Mouse (Mus musculus): Measurements from ENCODE around the gene Tex29. TPM values are rescaled to one million over a fixed set of nuclear protein-coding genes. Genes with fewer than 3 reads are reported as not detected.

Tex29 gene
- total RNA-seq, 1 experiment: not detected

GRCm38 (mm10) chr8:11815206-11815605, 25.1 kb upstream of the Tex29 start:
- Histone ChIP-seq H3K27ac (ENCODE audit: insufficient read depth, low read depth, low read length, poor library complexity, severe bottlenecking) (no peak overlapping the region), H3K36me3 (ENCODE audit: control insufficient read depth, insufficient read depth, low read length, poor library complexity, severe bottlenecking) (peaks cover 54% of the 10 kb centered on the region), H3K9me3 (ENCODE audit: control insufficient read depth, insufficient read depth, low read depth, low read length) (no peaks in the 10 kb centered on the region), H3K9ac (ENCODE audit: insufficient read depth, low read depth, low read length, poor library complexity, severe bottlenecking) (no peak overlapping the region), H3K4me1 (ENCODE audit: control insufficient read depth in 2 of 2, insufficient read depth in 2 of 2, low read length in 2 of 2, poor library complexity in 1 of 2) (no peaks in the 10 kb centered on the region), H3K4me3 (ENCODE audit: insufficient read depth in 1 of 2, low read depth in 1 of 2, low read length in 2 of 2, poor library complexity in 1 of 2, severe bottlenecking in 1 of 2) (no peak overlapping the region)
- DNase-seq (ENCODE audit: low read depth, low spot score): no peak
- TF ChIP-seq MAFK (IDR thresholded peaks at IDR 0.05; ENCODE audit: insufficient read depth, low read depth, low read length) (no peak), CHD2 (IDR thresholded peaks at IDR 0.05; ENCODE audit: low read depth, low read length) (no peak), HCFC1 (IDR thresholded peaks at IDR 0.05; ENCODE audit: borderline replicate concordance, insufficient read depth, low read length) (no peak), ZC3H11A (IDR thresholded peaks at IDR 0.05; ENCODE audit: borderline replicate concordance, low read depth, low read length) (no peak), ZNF384 (IDR thresholded peaks at IDR 0.05; ENCODE audit: low read depth, low read length) (no peak)
- in situ Hi-C loops (cut with MboI; ENCODE audit: low sequenced_read_pairs in 2 of 2, unreplicated experiment in 2 of 2): no loop called here

DNA sequence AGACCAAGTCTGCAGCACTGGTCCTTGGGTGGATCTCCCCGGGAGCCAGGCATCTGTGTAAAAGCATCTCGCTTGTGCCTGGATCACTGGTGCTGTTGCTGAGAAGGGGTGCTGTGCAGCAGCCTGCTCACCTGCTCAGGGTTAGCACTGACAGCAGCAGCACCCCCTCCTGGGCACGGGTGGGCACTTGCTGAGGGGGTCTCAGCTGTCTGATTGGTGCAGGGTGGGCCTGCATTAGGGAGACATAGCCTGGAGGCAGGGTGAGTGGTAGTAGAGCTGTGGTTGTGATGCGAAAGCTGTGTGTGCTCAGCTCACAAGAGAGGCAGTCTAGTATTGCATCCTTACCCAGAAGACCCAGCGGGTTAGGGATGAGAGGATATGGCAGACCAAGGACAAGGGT, 20.1 kb upstream of the Tex29 start:
- Histone ChIP-seq H3K9me3 (ENCODE audit: control insufficient read depth, insufficient read depth, low read depth, low read length) (no peaks in the 10 kb centered on the region), H3K4me3 (ENCODE audit: insufficient read depth in 1 of 2, low read depth in 1 of 2, low read length in 2 of 2, poor library complexity in 1 of 2, severe bottlenecking in 1 of 2) (no peak overlapping the region), H3K9ac (ENCODE audit: insufficient read depth, low read depth, low read length, poor library complexity, severe bottlenecking) (no peak overlapping the region), H3K36me3 (ENCODE audit: control insufficient read depth, insufficient read depth, low read length, poor library complexity, severe bottlenecking) (peaks cover 63% of the 10 kb centered on the region), H3K27ac (ENCODE audit: insufficient read depth, low read depth, low read length, poor library complexity, severe bottlenecking) (no peak overlapping the region), H3K4me1 (ENCODE audit: control insufficient read depth in 2 of 2, insufficient read depth in 2 of 2, low read length in 2 of 2, poor library complexity in 1 of 2) (no peaks in the 10 kb centered on the region)
- DNase-seq (ENCODE audit: low read depth, low spot score): no peak
- TF ChIP-seq CHD2 (IDR thresholded peaks at IDR 0.05; ENCODE audit: low read depth, low read length) (no peak), HCFC1 (IDR thresholded peaks at IDR 0.05; ENCODE audit: borderline replicate concordance, insufficient read depth, low read length) (no peak), ZC3H11A (IDR thresholded peaks at IDR 0.05; ENCODE audit: borderline replicate concordance, low read depth, low read length) (no peak), MAFK (IDR thresholded peaks at IDR 0.05; ENCODE audit: insufficient read depth, low read depth, low read length) (no peak), ZNF384 (IDR thresholded peaks at IDR 0.05; ENCODE audit: low read depth, low read length) (no peak)
- in situ Hi-C loops (cut with MboI; ENCODE audit: low sequenced_read_pairs in 2 of 2, unreplicated experiment in 2 of 2): no loop called here

DNA sequence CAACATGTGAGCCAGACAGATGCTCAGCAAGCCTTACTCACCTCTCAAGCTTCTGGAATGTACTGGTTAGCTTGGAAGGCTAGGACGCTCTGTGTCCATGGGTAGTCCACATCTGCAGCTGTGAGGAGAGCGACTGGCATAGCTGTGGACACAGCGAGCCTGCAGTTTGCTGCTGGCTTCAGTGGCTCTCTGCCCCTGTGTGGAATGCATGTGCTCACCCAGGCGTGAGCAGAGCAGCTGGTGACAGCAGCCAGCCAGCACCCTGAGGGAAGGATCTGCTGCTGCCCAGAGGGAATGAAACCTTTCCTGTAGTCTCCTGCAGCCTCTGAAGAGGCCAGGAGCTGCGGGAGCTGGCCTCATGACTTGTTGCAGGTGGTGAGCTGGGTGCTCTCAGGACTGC, 19.7 kb upstream of the Tex29 start:
- Histone ChIP-seq H3K36me3 (ENCODE audit: control insufficient read depth, insufficient read depth, low read length, poor library complexity, severe bottlenecking) (peaks cover 62% of the 10 kb centered on the region), H3K9me3 (ENCODE audit: control insufficient read depth, insufficient read depth, low read depth, low read length) (no peaks in the 10 kb centered on the region), H3K27ac (ENCODE audit: insufficient read depth, low read depth, low read length, poor library complexity, severe bottlenecking) (no peak overlapping the region), H3K9ac (ENCODE audit: insufficient read depth, low read depth, low read length, poor library complexity, severe bottlenecking) (no peak overlapping the region), H3K4me1 (ENCODE audit: control insufficient read depth in 2 of 2, insufficient read depth in 2 of 2, low read length in 2 of 2, poor library complexity in 1 of 2) (no peaks in the 10 kb centered on the region), H3K4me3 (ENCODE audit: insufficient read depth in 1 of 2, low read depth in 1 of 2, low read length in 2 of 2, poor library complexity in 1 of 2, severe bottlenecking in 1 of 2) (no peak overlapping the region)
- no peak for DNase-seq (ENCODE audit: low read depth, low spot score)
- in situ Hi-C loops (cut with MboI; ENCODE audit: low sequenced_read_pairs in 2 of 2, unreplicated experiment in 2 of 2): no loop called here
- TF ChIP-seq CHD2 (IDR thresholded peaks at IDR 0.05; ENCODE audit: low read depth, low read length): no peak
- TF ChIP-seq HCFC1 (IDR thresholded peaks at IDR 0.05; ENCODE audit: borderline replicate concordance, insufficient read depth, low read length): no peak
- TF ChIP-seq ZNF384 (IDR thresholded peaks at IDR 0.05; ENCODE audit: low read depth, low read length): no peak
- TF ChIP-seq MAFK (IDR thresholded peaks at IDR 0.05; ENCODE audit: insufficient read depth, low read depth, low read length): no peak
- no peak for TF ChIP-seq ZC3H11A (IDR thresholded peaks at IDR 0.05; ENCODE audit: borderline replicate concordance, low read depth, low read length)

- no peak overlapping the region for H3K27ac ChIP-seq (ENCODE audit: insufficient read depth, low read depth, low read length, poor library complexity, severe bottlenecking)
- H3K4me1 ChIP-seq (ENCODE audit: control insufficient read depth in 2 of 2, insufficient read depth in 2 of 2, low read length in 2 of 2, poor library complexity in 1 of 2): no peaks in the 10 kb centered on the region
- no peak for TF ChIP-seq ZC3H11A (IDR thresholded peaks at IDR 0.05; ENCODE audit: borderline replicate concordance, low read depth, low read length)
- TF ChIP-seq CHD2 (IDR thresholded peaks at IDR 0.05; ENCODE audit: low read depth, low read length): no peak
- no peak for TF ChIP-seq ZNF384 (IDR thresholded peaks at IDR 0.05; ENCODE audit: low read depth, low read length)
- H3K9ac ChIP-seq (ENCODE audit: insufficient read depth, low read depth, low read length, poor library complexity, severe bottlenecking): no peak overlapping the region
- H3K9me3 ChIP-seq (ENCODE audit: control insufficient read depth, insufficient read depth, low read depth, low read length): no peaks in the 10 kb centered on the region
- H3K4me3 ChIP-seq (ENCODE audit: insufficient read depth in 1 of 2, low read depth in 1 of 2, low read length in 2 of 2, poor library complexity in 1 of 2, severe bottlenecking in 1 of 2): no peak overlapping the region
- DNase-seq (ENCODE audit: low read depth, low spot score): no peak
- H3K36me3 ChIP-seq (ENCODE audit: control insufficient read depth, insufficient read depth, low read length, poor library complexity, severe bottlenecking): peaks cover 63% of the 10 kb centered on the region
- in situ Hi-C loops (cut with MboI; ENCODE audit: low sequenced_read_pairs in 2 of 2, unreplicated experiment in 2 of 2): no loop called here
These were observed 18.6 kb upstream of the Tex29 start for GRCm38 (mm10) chr8:11821451-11822206.
